Mouse (Mus musculus) lung, embryonic 14.5 days (tissue): ENCODE measurements around the gene Tmem150c. TPM values are rescaled to one million over a fixed set of nuclear protein-coding genes. Genes with fewer than 3 reads are reported as not detected.

ENCODE experiments used
- ATAC-seq: fragments of 200-750 bp; cut with Nextera tagmentation; 2 replicates; pipeline ENCODE4 v1.8.0; 2017; ENCODE audit warnings: mild to moderate bottlenecking, moderate TSS enrichment, moderate library complexity; ENCODE audit not compliant: insufficient read depth
- DNase-seq: peaks from one replicate; pipeline ENCODE4 v3.0.0-alpha.2; 2015
- H3K27ac ChIP-seq: fragments of 300-500 bp; sonication (generic); 2 replicates; pipeline ENCODE4 v1.5.1; 2014; ENCODE audit warnings: low read depth, mild to moderate bottlenecking, moderate library complexity
- H3K27me3 ChIP-seq: fragments of 300-500 bp; sonication (generic); 2 replicates; pipeline ENCODE4 v1.6.1; 2014; ENCODE audit warnings: low read length, control low read depth; ENCODE audit not compliant: insufficient read depth
- H3K36me3 ChIP-seq: fragments of 300-500 bp; sonication (generic); 2 replicates; pipeline ENCODE4 v1.6.1; 2014; ENCODE audit warnings: control low read depth; ENCODE audit not compliant: insufficient read depth
- H3K4me1 ChIP-seq: fragments of 300-500 bp; sonication (generic); 2 replicates; pipeline ENCODE4 v1.6.1; 2014; ENCODE audit warnings: antibody characterized with exemption, control low read depth; ENCODE audit not compliant: insufficient read depth
- H3K4me2 ChIP-seq: fragments of 300-500 bp; sonication (generic); 2 replicates; pipeline ENCODE4 v1.6.1; 2014; ENCODE audit warnings: mild to moderate bottlenecking
- H3K4me3 ChIP-seq: fragments of 300-500 bp; sonication (generic); 2 replicates; pipeline ENCODE4 v1.5.1; 2014; ENCODE audit warnings: low read depth, low read length
- H3K9ac ChIP-seq: fragments of 300-500 bp; sonication (generic); 2 replicates; pipeline ENCODE4 v1.6.1; 2014
- H3K9me3 ChIP-seq: fragments of 300-500 bp; sonication (generic); 2 replicates; pipeline ENCODE4 v1.6.1; 2016; ENCODE audit warnings: low read depth, low read length, control low read depth
- CTCF ChIP-seq: IDR thresholded peaks from 2 replicates; pipeline ENCODE4 v1.5.1; 2016; ENCODE audit warnings: antibody characterized with exemption, low read depth
- WGBS: fragments of 180-500 bp; shearing (Covaris S2); extraction: QIAGEN DNeasy Blood & Tissue Kit; methylation state at CpG from one replicate; pipeline ENCODE4 v1.1.7; 2014; 5-methylcytosine and 5-hydroxymethylcytosine counted together
- polyA plus RNA-seq: library from polyadenylated mRNA; unstranded; fragments of >200 nt; fragmentation: Nextera tagmentation; extraction: Ambion mirVana; gene quantifications from 2 replicates; pipeline ENCODE4 v1.2.1, GENCODE M21; 2014

Gene Tmem150c
- polyA plus RNA-seq, 1 experiment from 2014 or later: 3.3 TPM

DNA sequence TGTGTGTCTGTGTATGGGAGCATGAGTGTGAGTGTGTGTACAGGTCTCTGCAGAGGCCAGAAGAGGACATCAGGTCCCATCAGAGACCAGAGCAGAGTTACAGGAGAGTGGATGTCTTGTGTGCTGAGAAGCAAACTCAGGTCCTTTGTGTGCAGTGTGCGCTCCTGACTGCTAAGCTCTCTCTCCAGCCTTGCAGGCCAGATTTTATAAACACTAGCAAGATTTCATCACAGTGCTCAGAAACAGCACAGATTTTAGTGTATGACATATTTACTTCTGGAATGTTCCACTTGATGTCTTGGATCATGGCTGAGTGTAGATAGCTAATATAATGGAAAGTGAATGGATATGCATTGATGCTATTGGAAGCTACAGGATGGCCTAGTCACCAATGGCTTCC is 57.2 kb downstream of the Tmem150c start:
- no peaks in the 10 kb centered on the region for H3K27me3 ChIP-seq
- no peaks in the 10 kb centered on the region for H3K9me3 ChIP-seq
- no peak for TF ChIP-seq CTCF
- WGBS: 89% methylated on average over 1 of the region's 1 CpGs
- H3K4me3 ChIP-seq: no peak overlapping the region
- no peak overlapping the region for H3K4me2 ChIP-seq
- no peak overlapping the region for H3K9ac ChIP-seq
- no peaks in the 10 kb centered on the region for H3K4me1 ChIP-seq
- no peak overlapping the region for H3K27ac ChIP-seq
- H3K36me3 ChIP-seq: no peaks in the 10 kb centered on the region
- DNase-seq (peak; percentile 14), ATAC-seq (no peak)

GRCm38 (mm10) chr5:100097967-100098366 is 61.6 kb downstream of the Tmem150c start:
- no peak overlapping the region for H3K27ac ChIP-seq
- DNase-seq (no peak), ATAC-seq (no peak)
- H3K27me3 ChIP-seq: no peaks in the 10 kb centered on the region
- H3K36me3 ChIP-seq: no peaks in the 10 kb centered on the region
- H3K9ac ChIP-seq: no peak overlapping the region
- no peaks in the 10 kb centered on the region; the same call in 1 of the 2 replicates for H3K9me3 ChIP-seq
- no peak for TF ChIP-seq CTCF
- H3K4me2 ChIP-seq: no peak overlapping the region
- H3K4me1 ChIP-seq: no peaks in the 10 kb centered on the region
- WGBS: 91% methylated on average over 4 of the region's 4 CpGs
- no peak overlapping the region for H3K4me3 ChIP-seq

DNA sequence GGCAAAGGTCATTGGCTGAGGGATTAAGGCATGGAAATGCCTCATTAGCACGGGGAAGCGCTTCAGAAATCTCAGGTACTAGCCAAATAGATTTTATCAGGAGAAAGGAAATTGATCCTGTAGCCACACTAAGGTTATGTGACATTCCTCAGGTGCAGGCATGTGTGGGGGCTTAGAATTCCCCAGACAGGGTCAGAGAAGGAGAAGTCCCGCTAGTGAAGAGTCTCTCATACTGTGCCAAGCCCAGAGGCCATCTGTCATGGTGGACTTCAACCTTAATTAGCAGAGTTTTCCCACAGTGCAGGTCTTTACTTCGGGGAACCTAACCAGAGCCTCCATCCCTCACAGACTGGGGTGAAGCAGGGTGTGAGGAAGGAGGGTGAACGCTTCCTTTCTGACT is 62.7 kb downstream of the Tmem150c start:
- DNase-seq: no peak
- Histone ChIP-seq H3K36me3 (no peaks in the 10 kb centered on the region), H3K9ac (no peak overlapping the region), H3K4me1 (no peaks in the 10 kb centered on the region), H3K4me2 (no peak overlapping the region), H3K27me3 (no peaks in the 10 kb centered on the region), H3K27ac (no peak overlapping the region), H3K9me3 (no peaks in the 10 kb centered on the region; the same call in 1 of the 2 replicates), H3K4me3 (no peak overlapping the region)
- TF ChIP-seq CTCF: no peak
- no peak for ATAC-seq
- WGBS: 58% methylated on average over 5 of the region's 5 CpGs

GRCm38 (mm10) chr5:100091602-100092001 is 68.0 kb downstream of the Tmem150c start:
- WGBS: 10% methylated on average over 17 of the region's 17 CpGs
- H3K4me1 ChIP-seq: peaks cover 9% of the 10 kb centered on the region; the same call in 1 of the 2 replicates
- H3K9ac ChIP-seq: no peak overlapping the region
- TF ChIP-seq CTCF: no peak
- no peaks in the 10 kb centered on the region; the same call in 1 of the 2 replicates for H3K9me3 ChIP-seq
- H3K27ac ChIP-seq: no peak overlapping the region
- H3K4me3 ChIP-seq: no peak overlapping the region
- ATAC-seq: peak; percentile 49; the same call in 1 of the 2 replicates
- H3K27me3 ChIP-seq: no peaks in the 10 kb centered on the region
- peak; percentile 50 for DNase-seq
- peak overlapping the region; percentile 31 for H3K4me2 ChIP-seq
- no peaks in the 10 kb centered on the region for H3K36me3 ChIP-seq

GRCm38 (mm10) chr5:100091263-100091594 is 68.4 kb downstream of the Tmem150c start:
- H3K36me3 ChIP-seq: no peaks in the 10 kb centered on the region
- TF ChIP-seq CTCF: no peak

DNA sequence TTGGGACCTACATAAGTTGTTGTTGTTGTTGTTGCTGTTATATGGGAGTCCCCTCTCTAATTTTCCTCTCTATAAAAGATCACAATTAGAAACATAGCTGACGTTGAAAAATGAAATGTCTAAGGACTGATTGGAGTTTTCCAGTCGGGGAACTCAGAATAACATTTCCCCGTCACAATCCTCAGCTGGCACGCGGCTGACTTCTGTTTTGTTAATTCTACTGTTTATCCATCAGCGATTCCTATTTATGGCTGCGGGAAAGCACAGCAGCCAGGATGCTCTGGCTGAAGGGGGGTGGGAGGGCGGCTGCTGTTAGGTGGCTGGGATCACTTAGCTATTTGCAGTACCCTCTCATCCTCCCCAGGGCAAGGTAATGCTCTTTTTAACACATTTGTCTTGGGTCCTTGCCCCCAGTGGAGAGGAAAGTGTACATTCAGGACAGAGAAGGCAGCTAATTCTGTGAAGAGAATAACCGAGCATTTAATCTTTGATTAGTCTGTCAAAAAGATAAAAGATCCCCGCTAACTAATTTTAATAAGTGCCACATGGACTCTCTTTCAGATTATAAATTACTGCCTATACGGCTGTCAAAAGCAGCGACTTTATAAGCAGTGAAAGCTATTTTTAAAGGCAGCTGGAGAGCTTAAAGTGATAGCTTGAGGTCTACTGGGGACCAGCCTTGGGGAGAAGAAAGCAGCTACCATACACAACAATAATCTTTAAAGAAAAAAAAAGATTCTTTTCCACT is 68.9 kb downstream of the Tmem150c start:
- ATAC-seq (peak; percentile 49; the same call in 1 of the 2 replicates), DNase-seq (peak; percentile 77)
- Histone ChIP-seq H3K9me3 (no peaks in the 10 kb centered on the region; the same call in 1 of the 2 replicates), H3K4me3 (no peak overlapping the region), H3K27ac (no peak overlapping the region), H3K4me1 (peaks cover 9% of the 10 kb centered on the region; the same call in 1 of the 2 replicates), H3K9ac (no peak overlapping the region), H3K4me2 (peak overlapping the region; percentile 31; the same call in 1 of the 2 replicates), H3K36me3 (no peaks in the 10 kb centered on the region), H3K27me3 (no peaks in the 10 kb centered on the region)
- WGBS: 21% methylated on average over 12 of the region's 12 CpGs
- TF ChIP-seq CTCF: no peak

More at GRCm38 (mm10) chr5:100091263-100091594, 68.4 kb downstream of the Tmem150c start:
- Histone ChIP-seq H3K9me3 (no peaks in the 10 kb centered on the region; the same call in 1 of the 2 replicates), H3K27me3 (no peaks in the 10 kb centered on the region), H3K4me2 (peak overlapping the region; percentile 31), H3K4me3 (no peak overlapping the region), H3K4me1 (peaks cover 9% of the 10 kb centered on the region; the same call in 1 of the 2 replicates), H3K9ac (no peak overlapping the region), H3K27ac (no peak overlapping the region)
- no peak for ATAC-seq
- DNase-seq: no peak
- 34% methylated on average over 10 of the region's 10 CpGs for WGBS

- no peaks in the 10 kb centered on the region for H3K9me3 ChIP-seq
- H3K27me3 ChIP-seq: no peaks in the 10 kb centered on the region
- no peak for TF ChIP-seq CTCF
- peak; percentile 51; the same call in 1 of the 2 replicates for ATAC-seq
- peak; percentile 92 for DNase-seq
- peaks cover 13% of the 10 kb centered on the region for H3K4me1 ChIP-seq
- H3K36me3 ChIP-seq: no peaks in the 10 kb centered on the region
- H3K4me3 ChIP-seq: no peak overlapping the region
- H3K27ac ChIP-seq: no peak overlapping the region
- H3K9ac ChIP-seq: no peak overlapping the region
- no peak overlapping the region for H3K4me2 ChIP-seq
- WGBS: 31% methylated on average over 8 of the region's 8 CpGs
Measured at GRCm38 (mm10) chr5:100085097-100085496, 74.5 kb downstream of the Tmem150c start.
